Mouse (Mus musculus) T-helper 1 cell (primary cell): ENCODE data around the gene Fndc3b.

ENCODE experiments used
- in situ Hi-C: fragments of 300-600 bp; cut with MboI, MseI; formaldehyde crosslinking; loops from one replicate; pipeline ENCODE4 v1.15.1; 2025; ENCODE audit warnings: high pct_unique_total_duplicates

Fndc3b gene

DNA sequence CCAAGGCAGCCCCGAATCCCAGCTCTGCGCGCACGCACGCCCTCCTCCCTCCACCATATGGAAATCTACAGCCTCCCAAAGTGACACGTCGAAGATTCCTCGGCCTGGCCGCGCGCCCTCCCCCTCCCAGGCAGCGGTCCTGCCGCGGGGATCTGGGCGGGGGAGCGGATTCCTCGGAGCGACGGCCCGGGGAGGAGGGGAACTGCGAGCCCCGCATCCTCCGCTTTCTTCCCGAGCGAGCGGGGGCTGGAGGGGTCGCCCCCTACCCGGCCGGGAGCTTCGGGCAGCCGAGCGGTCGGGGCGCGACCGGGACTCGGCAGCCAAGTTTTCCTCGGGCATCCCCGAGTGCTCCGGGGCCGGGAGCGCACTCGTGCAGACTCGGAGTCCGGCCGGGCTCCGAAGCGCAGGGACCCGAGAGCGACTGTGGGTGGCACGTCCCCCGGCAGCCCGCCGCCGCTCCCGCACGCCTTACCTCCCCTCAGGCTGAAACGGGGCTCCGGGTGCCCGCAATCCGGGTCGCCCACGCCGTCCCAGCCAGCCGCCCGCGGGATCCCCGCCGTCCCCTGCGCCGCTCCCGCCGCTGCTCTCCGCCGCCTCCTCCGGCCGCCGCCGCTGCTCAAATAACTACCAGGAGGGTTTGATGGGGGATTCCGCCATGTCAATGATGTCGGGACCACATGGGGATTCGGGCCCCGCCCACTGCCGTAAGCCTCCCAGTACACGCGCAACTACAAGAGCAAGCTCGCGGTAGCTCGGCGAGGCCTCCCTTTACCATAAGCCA lies at the start of gene Fndc3b:
Gene Fndc3b (minus strand): TSS at position 660 of the 781 bp plus-strand sequence.
- in situ Hi-C loops, result no loop called here

DNA sequence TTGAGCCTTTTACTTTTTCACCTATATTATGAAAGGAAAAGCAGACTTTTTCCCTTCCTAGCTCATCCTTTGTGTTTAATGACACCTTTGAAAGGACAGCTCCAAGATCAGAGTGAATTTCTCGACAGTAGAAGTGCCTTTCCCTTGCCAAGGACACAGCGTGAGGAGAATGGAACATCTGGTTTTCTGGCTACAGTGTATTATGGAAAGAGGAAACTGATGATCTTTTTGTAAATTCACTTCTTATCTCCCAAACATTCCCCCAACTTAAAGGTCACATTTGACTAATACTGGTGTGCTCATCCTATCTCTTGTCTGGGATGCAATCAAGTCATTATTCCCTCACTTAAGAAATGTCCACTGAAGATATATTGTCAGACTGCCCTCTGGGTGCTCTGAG lies 49.2 kb upstream of the Fndc3b start:
- in situ Hi-C loops, result no loop called here

DNA sequence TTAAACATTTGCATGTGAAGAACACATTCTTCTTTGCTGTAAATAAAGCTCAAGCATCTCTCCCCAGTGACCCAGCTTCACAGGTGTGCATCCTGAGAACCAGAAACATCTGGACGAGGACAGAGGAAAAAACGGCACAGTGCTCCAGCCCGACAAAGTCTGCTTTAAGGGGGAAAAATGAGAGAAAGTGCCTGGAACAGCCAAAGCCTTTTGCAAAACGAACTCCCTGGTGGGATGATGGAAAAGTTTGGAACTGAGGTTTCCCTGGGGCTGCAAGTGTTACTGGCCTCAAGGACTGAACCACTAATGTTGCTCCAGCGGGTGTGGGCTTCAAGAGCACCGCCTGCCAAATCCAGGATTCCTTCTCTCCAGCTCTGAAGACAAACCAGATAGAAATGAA lies 47.9 kb upstream of the Fndc3b start:
- in situ Hi-C loops, result no loop called here

DNA sequence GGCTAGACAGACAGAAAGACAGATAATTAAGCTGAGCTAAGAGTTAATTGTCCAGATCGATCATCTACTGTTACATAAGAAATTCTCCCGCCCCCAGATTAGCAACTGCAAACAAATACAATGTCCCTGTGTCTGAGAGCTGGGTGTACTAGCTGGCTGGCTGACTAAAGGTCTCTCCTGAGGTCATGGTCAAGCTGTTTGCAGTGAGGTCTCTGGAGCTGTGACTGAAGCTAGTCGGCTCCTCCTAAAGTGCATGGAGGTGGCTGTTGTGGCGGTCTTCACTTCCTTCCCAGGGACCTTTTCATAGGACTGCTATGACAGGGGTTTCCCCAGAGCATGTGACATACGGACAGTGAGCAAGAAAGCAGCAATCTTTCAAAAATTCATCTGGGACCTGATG lies 40.5 kb upstream of the Fndc3b start:
- in situ Hi-C loops, result no loop called here

GRCm38 (mm10) chr3:27751156-27751555 lies 40.0 kb upstream of the Fndc3b start:
- in situ Hi-C loops, result no loop called here

- in situ Hi-C loops, result no loop called here
Measured at GRCm38 (mm10) chr3:27745651-27746050, 34.5 kb upstream of the Fndc3b start.

DNA sequence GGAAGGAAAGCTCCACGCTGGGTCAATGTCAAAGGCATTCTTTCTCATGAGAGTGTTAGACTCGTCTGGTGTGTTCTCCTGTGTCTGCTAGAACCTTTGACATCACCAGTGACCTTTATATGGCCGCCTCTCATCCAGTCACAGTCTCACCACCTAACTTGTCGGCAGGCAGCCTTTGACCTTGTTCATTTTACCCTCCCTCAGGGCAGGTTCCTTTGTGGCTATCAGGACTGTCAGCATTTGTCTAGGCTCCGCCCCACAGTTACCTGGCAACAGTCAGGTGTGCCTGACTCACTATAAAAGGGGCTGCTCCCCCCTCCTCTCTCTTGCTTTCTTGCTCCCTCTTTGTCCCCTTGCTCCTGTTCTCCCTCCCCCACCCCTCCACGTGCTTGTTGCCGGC lies 33.6 kb upstream of the Fndc3b start:
- in situ Hi-C loops, result no loop called here

- in situ Hi-C loops, result no loop called here
Measured at GRCm38 (mm10) chr3:27743271-27744145, 32.4 kb upstream of the Fndc3b start.

DNA sequence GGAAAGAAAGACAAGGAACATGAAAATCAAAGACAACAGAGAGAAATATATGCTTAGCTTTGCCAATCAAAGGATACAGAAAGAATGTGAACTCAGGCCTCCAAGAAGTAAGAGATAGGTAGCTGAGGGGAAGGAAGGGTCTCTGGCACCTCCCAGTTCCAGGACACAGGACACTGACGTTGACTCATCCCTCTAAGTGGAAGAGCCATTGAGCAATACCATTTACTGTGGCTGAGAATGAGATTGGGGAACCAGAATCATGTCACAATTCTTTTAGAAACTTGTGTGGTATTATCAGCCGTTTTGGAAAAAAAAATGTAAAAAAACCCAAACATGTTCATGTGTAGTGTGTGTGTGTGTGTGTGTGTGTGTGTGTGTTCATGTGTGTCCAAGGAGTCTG lies 31.0 kb upstream of the Fndc3b start:
- in situ Hi-C loops, result no loop called here

- in situ Hi-C loops, result no loop called here
Measured at GRCm38 (mm10) chr3:27740136-27740535, 29.0 kb upstream of the Fndc3b start.

DNA sequence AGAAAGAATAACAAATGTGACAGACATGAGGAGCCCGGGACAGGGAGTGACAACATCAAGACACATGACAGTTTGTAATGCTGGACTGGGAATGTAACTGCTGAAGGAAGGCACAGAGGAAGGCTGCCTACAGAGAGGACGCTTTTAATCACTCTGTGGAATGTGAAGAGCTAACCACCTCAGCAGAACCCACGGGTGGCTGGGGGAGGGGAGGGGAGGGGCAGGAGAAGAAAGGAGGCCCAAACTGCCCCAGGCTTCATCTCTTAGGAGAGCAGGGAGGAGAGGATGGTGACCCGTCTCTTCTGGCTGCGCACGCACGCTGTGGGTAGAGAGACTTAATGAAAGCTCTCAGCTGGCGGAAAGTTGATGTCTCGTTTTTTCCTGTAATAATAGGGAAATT lies 25.1 kb upstream of the Fndc3b start:
- in situ Hi-C loops, result no loop called here

DNA sequence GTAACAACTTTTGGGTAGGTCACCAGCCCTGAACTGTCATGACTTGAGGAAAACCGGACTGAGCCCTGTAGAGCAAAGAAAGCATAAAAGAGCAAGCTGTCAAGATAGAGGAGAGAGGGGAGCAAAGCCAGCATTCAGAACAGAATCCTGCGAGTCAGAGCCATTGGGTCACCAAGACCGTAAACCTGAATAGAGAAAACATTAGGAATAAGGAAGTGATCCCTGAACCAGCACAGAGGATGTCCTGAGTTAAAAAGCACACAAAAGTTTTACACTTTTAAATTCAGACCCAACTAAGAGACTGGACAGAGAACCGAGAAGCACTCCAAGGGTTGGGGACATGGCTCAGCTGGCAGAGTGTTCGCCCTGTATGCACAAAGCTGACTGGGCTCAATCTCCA lies 24.0 kb upstream of the Fndc3b start:
- in situ Hi-C loops, result no loop called here

DNA sequence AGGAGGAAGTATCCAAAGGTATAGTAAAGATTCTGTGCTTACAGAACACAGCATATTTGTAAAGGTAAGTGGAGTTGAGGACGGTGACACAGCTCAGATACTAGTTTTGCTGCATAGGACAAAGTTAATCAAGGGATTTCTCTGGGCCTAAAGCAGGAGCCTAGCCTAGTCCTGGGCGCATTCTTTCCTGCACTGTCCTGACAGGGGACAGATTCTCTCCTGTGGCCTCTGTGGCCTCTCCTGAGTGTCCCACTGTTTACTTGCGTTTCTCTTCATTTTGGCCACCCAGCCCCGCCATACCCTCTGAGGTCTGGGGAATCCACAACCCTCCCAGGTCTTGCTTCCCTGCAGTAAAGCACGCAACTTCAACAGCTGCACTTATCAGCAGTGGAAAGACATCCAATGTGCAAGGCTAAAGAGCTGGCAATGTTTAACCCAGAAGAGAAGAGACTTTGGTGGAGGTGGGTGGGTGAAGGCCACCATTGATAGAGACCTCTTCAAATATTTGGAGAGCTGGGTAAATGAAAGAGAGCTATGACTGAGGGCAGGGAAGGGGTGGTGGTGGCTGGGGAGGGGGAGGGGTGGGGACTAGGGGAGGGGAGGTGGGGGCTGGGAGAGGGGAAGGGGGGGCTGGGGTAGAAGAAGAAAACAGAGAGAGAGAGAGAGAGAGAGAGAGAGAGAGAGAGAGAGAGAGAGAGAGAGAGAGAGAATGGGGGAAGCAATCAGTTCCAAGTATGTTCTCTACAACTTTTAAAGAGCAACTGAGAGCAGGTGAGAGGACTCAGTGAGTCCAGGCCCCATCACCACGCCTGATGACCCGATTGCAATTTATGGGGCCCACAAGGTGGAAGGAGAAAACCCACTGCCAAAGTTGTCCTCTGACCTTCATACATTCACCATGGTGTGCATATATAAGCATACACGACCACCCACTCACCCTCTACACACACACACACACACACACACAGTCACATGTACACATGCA lies 18.0 kb upstream of the Fndc3b start:
- in situ Hi-C loops, result no loop called here

- in situ Hi-C loops, result no loop called here
Measured at GRCm38 (mm10) chr3:27728176-27728575, 17.1 kb upstream of the Fndc3b start.

DNA sequence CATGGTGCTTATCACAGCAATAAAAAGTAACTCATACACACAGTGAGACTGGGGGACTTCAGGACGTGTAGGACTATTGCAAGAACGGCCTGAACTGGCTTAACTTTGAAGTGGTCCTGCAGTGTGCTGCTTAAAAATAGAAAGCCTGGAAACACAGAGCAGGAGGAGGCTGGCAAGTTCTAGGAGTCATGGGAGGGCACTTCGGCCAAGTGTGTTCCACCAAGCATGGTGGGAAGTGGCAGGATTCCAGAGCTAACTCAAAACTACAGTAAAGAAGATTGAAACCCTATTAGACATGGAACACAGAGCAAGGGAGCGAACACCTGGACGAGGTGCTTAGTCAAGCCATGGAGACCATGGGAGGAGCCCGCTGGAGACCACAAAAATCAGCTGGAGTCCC lies 14.6 kb upstream of the Fndc3b start:
- in situ Hi-C loops, result no loop called here

- in situ Hi-C loops, result no loop called here
Measured at GRCm38 (mm10) chr3:27724208-27724607, 13.1 kb upstream of the Fndc3b start.

DNA sequence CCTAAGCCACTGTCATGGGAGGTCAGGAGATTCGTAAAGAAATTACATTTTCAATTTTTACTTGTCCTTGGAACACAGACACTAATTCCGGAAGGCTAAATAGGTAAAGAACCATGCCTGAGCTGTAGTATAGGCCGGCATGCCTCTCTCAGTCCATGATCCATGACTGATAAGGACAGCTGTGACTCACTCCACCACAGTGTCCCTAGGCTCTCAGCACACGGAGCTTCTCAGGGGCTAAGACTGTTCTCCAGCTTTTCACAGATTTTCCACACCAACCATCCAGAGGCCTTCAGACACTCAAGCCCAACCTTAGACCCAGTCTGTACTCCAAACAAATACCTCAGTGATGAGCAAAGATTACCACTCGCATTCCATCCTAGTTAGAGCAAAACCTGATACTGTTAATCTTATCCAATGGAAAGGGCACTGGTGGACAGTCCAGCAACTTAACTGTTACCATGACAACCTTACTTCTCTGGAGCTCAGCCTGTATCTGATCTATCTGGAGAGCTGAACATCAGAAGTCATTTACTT lies 7.8 kb upstream of the Fndc3b start:
- in situ Hi-C loops, result no loop called here

DNA sequence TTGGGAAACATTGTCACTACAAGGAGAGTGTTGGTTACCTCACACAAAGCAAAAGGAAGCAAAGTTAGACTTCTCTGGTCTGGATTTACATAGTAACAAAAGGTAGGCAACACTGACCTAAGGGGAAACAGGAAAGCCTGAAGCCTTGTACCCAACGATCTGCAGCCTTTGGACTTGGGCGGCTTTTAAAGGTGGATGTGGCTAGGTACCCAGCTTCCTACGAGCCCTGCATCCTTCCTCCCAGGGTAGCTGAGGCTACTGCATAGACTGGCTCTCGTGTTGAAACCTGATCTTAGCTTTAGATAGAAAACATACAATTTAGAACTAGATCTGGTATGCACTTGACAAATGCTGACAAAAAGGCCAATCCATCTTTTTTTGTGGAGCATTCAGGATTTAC lies 2.9 kb upstream of the Fndc3b start:
- in situ Hi-C loops, result no loop called here

GRCm38 (mm10) chr3:27712421-27712820 lies 1.3 kb upstream of the Fndc3b start:
- in situ Hi-C loops, result no loop called here

- in situ Hi-C loops, result no loop called here
Measured at GRCm38 (mm10) chr3:27709906-27710647, 1.0 kb downstream of the Fndc3b start.
